Mouse (Mus musculus): ENCODE results near the gene Gabrg3. TPM values are rescaled to one million over a fixed set of nuclear protein-coding genes. Genes with fewer than 3 reads are reported as not detected.
"Not testable (repeated sequence)": the region's sequence is repeated elsewhere in the genome, so short reads cannot be mapped to it uniquely, and the experiment has no call there.

The Gabrg3 gene
- polyA plus RNA-seq, 1 experiment from 2014 or later = 0.69 TPM

DNA sequence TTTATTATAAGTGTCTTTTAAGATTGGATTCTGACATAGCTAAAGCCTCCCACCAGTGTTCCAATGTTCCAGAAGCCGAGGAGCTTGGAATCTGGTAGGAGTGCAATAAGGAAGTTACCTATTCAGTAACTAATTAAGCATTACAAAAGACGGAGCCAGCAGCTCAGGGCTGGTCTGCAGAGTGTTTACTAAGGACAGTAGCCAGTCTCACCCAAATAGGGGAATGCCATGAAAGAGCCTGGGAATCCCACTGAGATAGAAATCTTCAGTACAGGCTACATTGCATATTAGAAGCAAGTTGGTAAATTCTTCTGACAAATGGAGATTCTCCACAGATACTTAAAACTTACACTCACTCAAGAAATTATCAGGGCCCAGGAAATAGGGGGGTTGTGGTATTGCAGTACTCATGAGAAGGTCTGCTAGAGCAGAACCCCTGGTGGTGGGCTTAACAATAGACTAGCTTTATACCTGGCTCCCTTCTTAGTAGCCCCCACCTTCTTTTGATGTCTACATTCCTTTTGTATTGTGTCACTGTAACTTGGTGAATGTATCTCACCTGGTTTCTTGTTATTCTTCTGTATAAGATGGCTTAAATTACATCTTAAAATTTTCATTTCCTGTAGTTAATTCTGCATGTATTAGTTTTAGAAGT lies 211.0 kb downstream of the Gabrg3 start:
- WGBS = 59% methylated on average over 2 of the region's 2 CpGs
- not testable (repeated sequence) for H3K9ac ChIP-seq; H3K27me3 ChIP-seq; H3K36me3 ChIP-seq; ATAC-seq (replicated peaks; ENCODE audit: insufficient number of reproducible peaks, insufficient read depth, low FRiP score, low read depth); H3K9me3 ChIP-seq (replicated peaks); H3K4me1 ChIP-seq (replicated peaks); H3K4me2 ChIP-seq; H3K27ac ChIP-seq; H3K4me3 ChIP-seq

DNA sequence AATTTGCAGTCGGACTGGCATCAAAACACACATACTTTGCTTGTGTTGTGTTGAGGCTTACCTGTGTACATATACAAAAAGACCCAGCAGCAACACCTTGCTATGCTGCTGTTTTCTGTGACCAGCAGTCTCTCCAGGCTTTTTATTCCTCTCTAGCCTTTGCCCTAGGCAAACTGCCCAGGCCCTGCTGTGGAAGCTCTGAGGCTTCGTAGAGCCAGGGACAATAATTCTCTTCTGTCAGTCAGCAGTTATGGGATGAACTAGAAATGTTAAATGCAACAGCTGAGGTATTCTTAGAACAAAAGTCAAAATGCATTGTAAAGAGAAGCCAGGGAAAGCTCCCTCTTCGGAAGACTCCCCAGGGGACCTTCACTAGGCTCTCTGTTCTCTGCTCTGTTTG lies 220.1 kb downstream of the Gabrg3 start:
- Histone ChIP-seq H3K27ac (no peak overlapping the region), H3K4me1 (replicated peaks) (no peaks in the 10 kb centered on the region), H3K9me3 (replicated peaks) (no peaks in the 10 kb centered on the region), H3K4me2 (no peak overlapping the region), H3K36me3 (no peaks in the 10 kb centered on the region), H3K4me3 (no peak overlapping the region), H3K27me3 (no peaks in the 10 kb centered on the region), H3K9ac (no peak overlapping the region)
- WGBS = 70% methylated on average over 3 of the region's 3 CpGs
- ATAC-seq (replicated peaks; ENCODE audit: insufficient number of reproducible peaks, insufficient read depth, low FRiP score, low read depth) = no peak

DNA sequence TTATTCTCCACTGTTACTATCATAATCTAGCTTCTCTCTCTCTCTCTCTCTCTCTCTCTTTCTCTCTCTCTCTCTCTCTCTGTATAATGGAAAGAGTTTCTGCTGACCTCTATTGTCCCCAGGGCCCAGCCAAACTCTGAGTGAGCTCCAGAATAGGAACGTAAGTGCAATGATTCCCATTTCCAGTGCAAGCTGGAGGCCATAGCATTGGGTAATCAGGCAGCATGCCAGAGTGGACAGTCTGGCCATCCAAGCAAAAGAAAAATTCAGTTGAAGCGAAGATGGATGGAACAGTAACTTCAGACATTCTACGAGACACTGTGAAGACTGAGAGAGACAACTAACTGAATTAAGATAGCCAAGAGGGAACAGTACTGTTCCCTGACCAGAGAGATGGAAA lies 228.8 kb downstream of the Gabrg3 start:
- no peak overlapping the region for H3K9ac ChIP-seq
- H3K9me3 ChIP-seq (replicated peaks) = no peaks in the 10 kb centered on the region
- no peaks in the 10 kb centered on the region for H3K36me3 ChIP-seq
- 67% methylated on average over 3 of the region's 3 CpGs for WGBS
- H3K27me3 ChIP-seq = no peaks in the 10 kb centered on the region
- no peak overlapping the region for H3K4me2 ChIP-seq
- no peak overlapping the region for H3K27ac ChIP-seq
- H3K4me3 ChIP-seq = no peak overlapping the region
- no peak for ATAC-seq (replicated peaks; ENCODE audit: insufficient number of reproducible peaks, insufficient read depth, low FRiP score, low read depth)
- H3K4me1 ChIP-seq (replicated peaks) = no peaks in the 10 kb centered on the region

DNA sequence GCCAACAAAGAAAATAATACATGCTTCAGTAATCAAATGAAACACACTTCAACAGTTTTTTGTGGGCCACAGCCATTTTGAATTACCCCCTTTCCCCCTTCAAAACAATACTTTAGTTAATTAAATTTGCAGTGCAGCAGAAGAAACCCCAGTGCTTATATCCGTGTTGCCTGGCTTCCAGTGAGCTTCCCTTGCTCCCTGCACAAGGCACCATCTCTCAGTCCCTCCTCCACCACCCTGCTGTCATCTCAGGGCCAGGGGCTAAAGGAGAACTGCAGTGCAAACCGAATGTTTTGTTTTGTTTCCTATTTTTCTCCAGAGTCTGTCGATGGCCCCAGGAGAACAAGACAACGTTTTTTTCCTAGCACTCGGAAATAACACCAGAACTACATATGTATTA lies 233.2 kb downstream of the Gabrg3 start:
- Histone ChIP-seq H3K4me1 (replicated peaks) (no peaks in the 10 kb centered on the region), H3K9me3 (replicated peaks) (no peaks in the 10 kb centered on the region), H3K4me2 (no peak overlapping the region), H3K9ac (no peak overlapping the region), H3K4me3 (no peak overlapping the region), H3K27me3 (no peaks in the 10 kb centered on the region), H3K36me3 (no peaks in the 10 kb centered on the region), H3K27ac (no peak overlapping the region)
- ATAC-seq (replicated peaks; ENCODE audit: insufficient number of reproducible peaks, insufficient read depth, low FRiP score, low read depth) = no peak
- 46% methylated on average over 5 of the region's 5 CpGs for WGBS

DNA sequence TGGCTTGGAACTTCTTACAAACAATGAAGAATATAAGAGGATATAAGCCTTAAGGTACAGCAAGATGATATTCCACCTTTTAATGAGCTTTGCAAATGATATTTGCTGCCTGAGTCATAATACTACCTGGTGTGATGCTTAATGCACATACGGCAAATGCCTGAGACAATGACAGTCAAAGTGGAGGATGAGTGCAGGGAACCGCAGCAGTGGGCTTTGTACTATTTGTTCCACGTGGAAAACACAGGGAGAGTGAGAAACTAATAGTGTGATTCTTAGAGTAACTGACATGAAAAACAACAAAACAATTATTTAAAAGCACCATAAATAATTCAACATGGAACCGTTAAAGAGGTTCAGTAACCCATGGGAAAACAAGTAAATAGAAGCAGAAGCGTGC lies 236.2 kb downstream of the Gabrg3 start:
- H3K4me2 ChIP-seq = no peak overlapping the region
- no peaks in the 10 kb centered on the region for H3K9me3 ChIP-seq (replicated peaks)
- no peaks in the 10 kb centered on the region for H3K27me3 ChIP-seq
- no peaks in the 10 kb centered on the region for H3K36me3 ChIP-seq
- H3K4me1 ChIP-seq (replicated peaks) = no peaks in the 10 kb centered on the region
- 74% methylated on average over 5 of the region's 5 CpGs for WGBS
- H3K27ac ChIP-seq = no peak overlapping the region
- no peak overlapping the region for H3K4me3 ChIP-seq
- ATAC-seq (replicated peaks; ENCODE audit: insufficient number of reproducible peaks, insufficient read depth, low FRiP score, low read depth) = no peak
- no peak overlapping the region for H3K9ac ChIP-seq

DNA sequence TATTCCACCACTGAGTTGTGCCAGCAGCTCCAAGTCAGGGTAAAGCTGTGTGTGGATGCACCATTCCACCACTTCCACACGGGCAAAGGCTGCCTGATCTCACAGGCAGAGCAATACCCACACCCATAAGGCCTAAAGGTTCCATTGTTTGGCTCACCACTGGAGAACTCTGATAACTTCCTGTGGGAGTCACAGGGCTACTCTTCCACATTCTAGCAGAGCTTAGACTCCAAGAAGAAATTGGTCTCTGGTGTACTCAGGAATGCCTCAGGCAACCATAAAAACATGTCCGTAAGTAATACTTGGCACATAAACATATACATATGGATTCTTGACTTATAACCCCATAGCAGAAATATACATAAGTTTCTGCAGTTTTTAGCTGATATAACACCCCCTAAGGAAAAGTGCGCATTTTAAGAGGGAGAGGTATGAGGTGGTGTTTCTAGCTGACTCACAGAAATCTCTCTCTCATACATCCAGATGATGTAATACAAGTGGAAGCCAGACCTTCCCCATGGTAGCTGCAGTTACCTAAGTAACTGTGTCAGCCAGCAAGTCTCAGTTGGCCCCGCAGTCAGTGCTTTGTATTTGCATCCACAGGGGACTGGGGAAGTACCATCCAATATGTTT lies 248.8 kb downstream of the Gabrg3 start:
- H3K9me3 ChIP-seq (replicated peaks) = no peaks in the 10 kb centered on the region
- no peaks in the 10 kb centered on the region for H3K4me1 ChIP-seq (replicated peaks)
- H3K4me2 ChIP-seq = no peak overlapping the region
- no peaks in the 10 kb centered on the region for H3K36me3 ChIP-seq
- no peak overlapping the region for H3K9ac ChIP-seq
- H3K27ac ChIP-seq = no peak overlapping the region
- 77% methylated on average over 4 of the region's 4 CpGs for WGBS
- H3K4me3 ChIP-seq = no peak overlapping the region
- ATAC-seq (replicated peaks; ENCODE audit: insufficient number of reproducible peaks, insufficient read depth, low FRiP score, low read depth) = no peak
- no peaks in the 10 kb centered on the region for H3K27me3 ChIP-seq

DNA sequence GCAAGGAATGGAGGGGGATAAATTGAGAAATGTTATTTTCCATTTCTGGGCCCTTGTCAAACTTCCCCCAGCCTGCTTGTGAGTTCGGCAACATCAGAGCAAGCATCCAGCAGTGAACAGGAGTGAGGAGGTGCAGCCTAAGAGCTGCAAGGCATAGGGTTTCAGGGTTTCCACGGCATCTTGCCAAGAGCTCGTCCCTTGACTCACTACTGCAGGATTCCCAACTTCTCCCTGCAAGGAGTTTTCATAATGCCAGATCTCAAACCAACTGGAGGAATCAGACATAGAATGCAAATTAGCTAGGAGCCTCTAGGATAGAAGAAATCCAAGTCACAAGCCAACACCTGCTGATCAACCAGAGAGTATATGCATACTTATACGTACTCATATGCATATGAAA lies 254.0 kb downstream of the Gabrg3 start:
- 64% methylated on average over 4 of the region's 4 CpGs for WGBS
- H3K27ac ChIP-seq = no peak overlapping the region
- H3K4me1 ChIP-seq (replicated peaks) = no peaks in the 10 kb centered on the region
- H3K27me3 ChIP-seq = no peaks in the 10 kb centered on the region
- H3K36me3 ChIP-seq = no peaks in the 10 kb centered on the region
- no peaks in the 10 kb centered on the region for H3K9me3 ChIP-seq (replicated peaks)
- ATAC-seq (replicated peaks; ENCODE audit: insufficient number of reproducible peaks, insufficient read depth, low FRiP score, low read depth) = no peak
- H3K9ac ChIP-seq = no peak overlapping the region
- H3K4me2 ChIP-seq = no peak overlapping the region
- no peak overlapping the region for H3K4me3 ChIP-seq

DNA sequence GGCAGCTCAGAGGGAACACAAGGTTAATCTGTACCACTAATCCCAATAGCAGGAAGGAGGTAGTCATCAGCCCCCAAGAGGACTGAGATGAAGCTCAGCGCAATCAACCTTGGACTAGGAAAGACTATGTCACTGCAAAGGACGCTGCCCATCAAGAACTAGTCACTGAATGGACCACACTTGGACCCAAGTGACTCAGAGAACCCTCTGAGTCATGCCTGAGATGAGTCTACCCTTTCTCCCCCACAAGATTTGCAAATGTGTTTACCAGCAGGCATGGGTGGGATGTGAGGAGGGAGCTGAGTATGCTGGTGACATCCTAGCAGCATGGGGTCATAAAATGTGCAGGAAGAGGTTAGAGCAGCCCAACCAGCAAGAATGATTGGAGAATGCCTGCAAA lies 254.5 kb downstream of the Gabrg3 start:
- no peaks in the 10 kb centered on the region for H3K9me3 ChIP-seq (replicated peaks)
- no peak overlapping the region for H3K4me3 ChIP-seq
- H3K27me3 ChIP-seq = no peaks in the 10 kb centered on the region
- no peak overlapping the region for H3K9ac ChIP-seq
- 60% methylated on average over 2 of the region's 2 CpGs for WGBS
- H3K27ac ChIP-seq = no peak overlapping the region
- H3K36me3 ChIP-seq = no peaks in the 10 kb centered on the region
- no peak for ATAC-seq (replicated peaks; ENCODE audit: insufficient number of reproducible peaks, insufficient read depth, low FRiP score, low read depth)
- H3K4me2 ChIP-seq = no peak overlapping the region
- no peaks in the 10 kb centered on the region for H3K4me1 ChIP-seq (replicated peaks)

DNA sequence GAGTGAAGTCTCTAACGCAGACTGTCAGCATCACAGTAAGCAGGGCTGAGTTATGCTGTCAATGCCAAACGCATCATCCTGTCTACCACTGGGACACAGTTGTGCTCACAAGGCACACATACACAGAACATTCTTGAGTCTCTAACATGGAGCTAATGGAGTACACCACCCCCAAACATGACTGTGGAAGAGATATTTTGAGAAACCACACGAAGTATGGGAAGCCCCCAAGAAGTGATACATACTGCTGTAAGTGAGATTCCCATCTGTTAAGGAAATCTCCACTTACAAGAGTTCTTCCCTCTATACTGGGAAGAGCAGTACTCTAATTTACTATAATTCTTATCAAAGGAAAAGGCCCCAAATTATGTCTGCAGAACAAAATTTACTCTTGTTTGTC lies 286.9 kb downstream of the Gabrg3 start:
- Histone ChIP-seq H3K9ac (no peak overlapping the region), H3K4me1 (replicated peaks) (no peaks in the 10 kb centered on the region), H3K27me3 (no peaks in the 10 kb centered on the region), H3K9me3 (replicated peaks) (no peaks in the 10 kb centered on the region), H3K36me3 (no peaks in the 10 kb centered on the region), H3K27ac (no peak overlapping the region), H3K4me3 (no peak overlapping the region), H3K4me2 (no peak overlapping the region)
- 71% methylated on average over 3 of the region's 3 CpGs for WGBS
- no peak for ATAC-seq (replicated peaks; ENCODE audit: insufficient number of reproducible peaks, insufficient read depth, low FRiP score, low read depth)

DNA sequence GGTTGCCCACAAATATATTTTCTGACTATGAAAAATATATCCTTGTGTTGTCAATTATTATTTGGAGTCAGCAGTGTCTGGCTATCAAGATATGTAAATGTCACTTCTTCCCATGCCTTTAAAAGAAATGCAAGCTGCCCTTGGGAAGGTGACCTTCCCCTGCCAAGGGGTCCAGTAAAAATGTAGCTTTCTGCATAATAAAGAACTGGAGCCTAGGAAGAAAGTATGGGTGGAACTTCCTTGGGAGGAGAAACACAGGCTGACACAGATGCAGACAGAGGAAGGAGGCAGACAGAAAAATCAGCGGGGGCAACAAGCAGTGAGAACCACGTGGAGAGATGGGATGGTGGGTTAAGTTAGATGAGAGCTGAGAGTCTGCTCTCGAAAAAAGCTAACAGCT lies 304.9 kb downstream of the Gabrg3 start:
- WGBS = 74% methylated on average over 3 of the region's 3 CpGs
- H3K4me3 ChIP-seq = no peak overlapping the region

DNA sequence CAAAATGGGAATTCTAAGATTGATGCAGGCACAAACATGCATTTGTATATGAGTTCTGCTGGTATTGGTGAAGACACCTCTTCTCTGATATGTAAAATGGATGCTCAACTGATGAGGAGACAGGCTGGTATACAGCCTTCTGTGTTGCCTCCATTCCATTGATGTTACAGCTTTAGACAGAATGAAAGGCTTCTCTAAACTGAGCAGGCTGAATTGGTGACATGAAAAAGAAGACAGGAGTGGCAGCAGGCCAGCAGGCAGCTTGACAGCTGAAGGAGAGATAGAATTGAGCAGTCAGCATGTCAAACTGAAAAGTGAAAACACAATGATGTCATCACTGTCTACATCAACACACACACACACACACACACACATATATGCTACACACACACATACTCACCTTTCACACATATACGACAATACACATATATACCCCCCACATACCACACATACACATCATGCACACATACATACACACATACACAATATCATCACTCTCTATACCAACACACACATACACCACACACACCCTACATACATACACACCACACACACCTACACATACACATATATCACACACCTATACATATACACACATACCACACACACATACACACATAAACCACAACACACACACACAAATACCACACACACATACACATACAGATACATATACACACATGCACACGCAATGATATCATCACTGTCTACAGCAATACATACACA lies 315.4 kb downstream of the Gabrg3 start:
- Histone ChIP-seq H3K36me3 (no peaks in the 10 kb centered on the region), H3K4me2 (no peak overlapping the region), H3K4me1 (replicated peaks) (no peaks in the 10 kb centered on the region), H3K9me3 (replicated peaks) (no peaks in the 10 kb centered on the region), H3K27me3 (no peaks in the 10 kb centered on the region), H3K27ac (no peak overlapping the region), H3K9ac (no peak overlapping the region), H3K4me3 (no peak overlapping the region)
- WGBS = 75% methylated on average over 2 of the region's 2 CpGs
- no peak for ATAC-seq (replicated peaks; ENCODE audit: insufficient number of reproducible peaks, insufficient read depth, low FRiP score, low read depth)

More for the DNA sequence above, 304.9 kb downstream of the Gabrg3 start:
- Histone ChIP-seq H3K4me1 (replicated peaks) (no peaks in the 10 kb centered on the region), H3K27ac (no peak overlapping the region), H3K4me2 (no peak overlapping the region), H3K27me3 (no peaks in the 10 kb centered on the region), H3K9ac (no peak overlapping the region), H3K36me3 (no peaks in the 10 kb centered on the region), H3K9me3 (replicated peaks) (no peaks in the 10 kb centered on the region)
- ATAC-seq (replicated peaks; ENCODE audit: insufficient number of reproducible peaks, insufficient read depth, low FRiP score, low read depth) = no peak

DNA sequence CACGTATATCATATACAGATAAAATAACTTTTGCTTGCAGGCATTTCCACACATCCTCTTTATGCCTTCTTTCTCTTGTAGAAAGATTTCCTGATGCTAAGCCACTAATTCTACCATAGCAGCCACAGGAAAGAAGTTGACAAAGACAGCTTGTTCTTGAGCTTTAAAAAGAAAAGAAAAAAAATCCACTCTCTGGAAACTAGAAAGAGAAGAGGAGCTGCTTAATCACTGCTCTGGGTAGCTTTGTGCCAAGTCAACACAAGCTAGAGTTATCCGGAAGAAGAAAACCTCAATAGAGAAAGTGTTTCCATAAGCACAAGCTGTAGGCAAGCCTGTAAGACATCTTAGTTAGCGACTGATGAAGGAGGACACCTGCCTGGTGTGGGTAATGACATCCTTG lies 321.6 kb downstream of the Gabrg3 start:
- H3K9me3 ChIP-seq (replicated peaks) = no peaks in the 10 kb centered on the region
- ATAC-seq (replicated peaks; ENCODE audit: insufficient number of reproducible peaks, insufficient read depth, low FRiP score, low read depth) = no peak
- no peak overlapping the region for H3K4me3 ChIP-seq
- H3K27me3 ChIP-seq = no peaks in the 10 kb centered on the region
- WGBS = 81% methylated on average over 3 of the region's 3 CpGs
- no peak overlapping the region for H3K9ac ChIP-seq
- H3K4me1 ChIP-seq (replicated peaks) = no peaks in the 10 kb centered on the region
- H3K36me3 ChIP-seq = no peaks in the 10 kb centered on the region
- H3K27ac ChIP-seq = no peak overlapping the region
- no peak overlapping the region for H3K4me2 ChIP-seq

Data from heart, embryonic 15.5 days (tissue).